Mouse (Mus musculus) layer of hippocampus, adult 9-10 months (tissue): ENCODE data around the gene Zfhx2.

Experiments used
- DNase-seq: peaks from one replicate; pipeline ENCODE4 v3.0.0; 2022; ENCODE audit warnings: low spot score

Gene Zfhx2

GRCm38 (mm10) chr14:55092011-55092577, at the start of gene Zfhx2:
Zfhx2 (minus strand) TSS chr14:55092324.
- DNase-seq, result peak; percentile 95

- DNase-seq, result no peak
Observed at GRCm38 (mm10) chr14:55139313-55139712, 47.2 kb upstream of the Zfhx2 start.

DNA sequence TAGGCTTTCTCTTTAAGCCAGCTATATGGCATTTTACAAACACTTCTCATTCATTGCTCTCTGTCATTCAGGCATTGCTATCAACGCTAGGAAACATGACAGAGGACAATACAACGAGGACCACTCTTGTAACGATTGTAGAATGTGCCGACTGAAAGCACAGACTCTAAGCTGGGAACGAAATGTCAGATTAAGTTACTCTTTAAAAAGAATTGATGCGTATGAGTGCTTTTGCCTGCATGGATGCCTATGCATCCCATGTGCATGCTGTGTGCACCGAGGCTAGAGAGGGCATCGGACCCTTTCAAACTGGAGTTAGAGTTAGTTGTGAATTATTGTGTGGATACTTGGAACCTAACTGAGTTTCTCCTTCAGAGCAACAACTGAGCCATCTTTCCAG, 43.6 kb upstream of the Zfhx2 start:
- no peak for DNase-seq

GRCm38 (mm10) chr14:55126521-55126920, 34.4 kb upstream of the Zfhx2 start:
- no peak for DNase-seq

DNA sequence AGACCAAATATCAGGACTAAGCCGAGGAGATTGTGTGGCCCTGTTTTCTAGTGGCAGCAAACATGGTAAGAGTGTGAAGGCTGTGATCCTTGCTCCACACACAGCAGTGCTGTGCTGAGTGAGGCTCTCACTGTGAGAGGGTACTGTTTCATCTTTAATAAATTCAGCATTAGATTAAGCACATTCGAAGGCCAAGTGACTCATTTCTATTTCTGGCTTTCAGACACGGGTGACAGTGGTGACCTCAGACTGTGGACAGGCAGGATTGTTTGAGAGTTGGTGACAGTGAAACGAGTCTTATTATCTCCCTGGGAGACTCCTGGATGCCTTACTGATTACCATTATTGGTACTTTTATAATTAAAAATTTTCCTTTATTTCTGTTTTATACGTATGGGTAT, 33.6 kb upstream of the Zfhx2 start:
- no peak for DNase-seq

DNA sequence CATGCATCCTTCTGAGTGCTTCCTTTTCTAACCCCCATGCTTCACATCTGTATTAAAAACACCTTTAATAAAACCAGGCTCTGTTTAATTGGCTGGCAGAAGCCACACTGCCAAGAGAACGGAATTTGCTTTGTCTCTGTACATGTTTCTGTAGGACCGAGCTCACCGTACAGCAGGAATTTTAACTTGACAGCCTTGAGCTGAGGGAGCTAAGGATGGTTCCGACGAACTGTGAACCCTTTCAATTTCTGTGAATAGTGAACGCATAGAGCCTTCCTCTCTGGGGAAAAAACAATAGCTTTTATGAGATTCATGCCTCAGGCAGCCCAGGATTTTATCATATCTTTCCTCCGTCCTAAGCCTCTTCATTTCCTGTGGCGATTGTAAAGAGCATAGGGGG, 30.2 kb upstream of the Zfhx2 start:
- DNase-seq, result no peak

DNA sequence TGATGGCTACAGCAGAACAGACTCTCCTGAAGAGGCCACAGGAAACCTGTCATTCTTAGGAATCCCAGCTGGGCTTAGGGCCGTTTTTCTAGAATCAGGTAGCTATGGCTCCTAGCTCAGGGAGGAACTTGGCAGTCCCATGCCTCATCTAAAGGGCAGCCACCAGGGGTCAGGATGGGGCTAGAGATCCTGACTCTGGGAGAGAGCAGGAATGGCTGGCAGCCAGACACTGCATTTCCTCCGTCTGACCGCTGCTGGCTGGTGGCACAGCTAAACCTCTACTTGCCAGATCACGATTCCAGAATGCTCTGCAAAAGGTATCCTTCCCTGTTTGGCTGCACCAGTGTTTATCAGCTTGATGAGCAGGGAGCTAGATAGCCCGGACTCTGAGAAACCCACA, 29.8 kb upstream of the Zfhx2 start:
- DNase-seq, result no peak

- no peak for DNase-seq
Observed at GRCm38 (mm10) chr14:55119421-55120134, 27.5 kb upstream of the Zfhx2 start.

GRCm38 (mm10) chr14:55118852-55119251, 26.7 kb upstream of the Zfhx2 start:
- DNase-seq, result no peak

GRCm38 (mm10) chr14:55116425-55117200, 24.5 kb upstream of the Zfhx2 start, which contains the start of gene Jph4:
Jph4 (minus strand) TSS chr14:55116935.
- DNase-seq, result no peak

GRCm38 (mm10) chr14:55115846-55116245, 23.7 kb upstream of the Zfhx2 start:
- no peak for DNase-seq

- no peak for DNase-seq
Observed at GRCm38 (mm10) chr14:55114759-55115701, 22.9 kb upstream of the Zfhx2 start.

- DNase-seq, result no peak
Observed at GRCm38 (mm10) chr14:55113975-55114645, 22.0 kb upstream of the Zfhx2 start.

- no peak for DNase-seq
Observed at GRCm38 (mm10) chr14:55113351-55113974, 21.3 kb upstream of the Zfhx2 start.

DNA sequence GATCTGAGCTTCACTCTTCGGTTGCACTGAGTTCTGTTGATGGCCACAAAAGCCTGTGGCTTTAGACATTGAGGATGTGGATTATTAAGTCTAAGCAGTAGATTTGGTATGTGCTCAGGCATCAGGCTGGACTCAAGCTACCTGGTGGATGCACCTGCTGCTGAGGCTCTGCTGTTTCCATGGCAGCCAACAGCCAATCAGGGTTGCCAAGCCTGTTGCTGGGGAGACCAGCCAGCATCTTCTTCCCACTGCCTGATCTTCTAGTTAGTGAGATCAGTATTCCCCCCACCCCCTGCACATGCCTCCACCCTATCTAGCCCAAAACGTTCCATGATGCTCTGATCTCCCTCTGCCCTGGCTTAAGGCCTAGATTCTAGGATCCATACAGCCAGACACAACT, 19.6 kb upstream of the Zfhx2 start:
- no peak for DNase-seq

- no peak for DNase-seq
Observed at GRCm38 (mm10) chr14:55110076-55110475, 18.0 kb upstream of the Zfhx2 start.

GRCm38 (mm10) chr14:55109048-55109873, 17.1 kb upstream of the Zfhx2 start:
- no peak for DNase-seq

GRCm38 (mm10) chr14:55108202-55108870, 16.2 kb upstream of the Zfhx2 start:
- no peak for DNase-seq

- no peak for DNase-seq
Observed at GRCm38 (mm10) chr14:55106990-55107389, 14.9 kb upstream of the Zfhx2 start.
